Mouse (Mus musculus) erythroblast, adult 5-6 weeks (primary cell): ENCODE results near the gene Tjp1. TPM values are rescaled to one million over a fixed set of nuclear protein-coding genes. Genes with fewer than 3 reads are reported as not detected.

Experiments used
- ATAC-seq: replicated peaks from 2 replicates; pipeline ENCODE4 v1.8.0; 2016; ENCODE audit warnings: moderate number of reproducible peaks, mild to moderate bottlenecking, moderate TSS enrichment, inconsistent platforms; ENCODE audit not compliant: poor library complexity, low FRiP score, severe bottlenecking
- total RNA-seq, 2 experiments: library from RNA; stranded (forward) in 1 of 2; stranded (reverse) in 1 of 2; fragments of 150-400 nt in 1 of 2; fragments of 200-764, 138-1000 nt in 1 of 2; gene quantifications; 2 replicates each; pipeline versions ENCODE4 v1.2.3 to v1.2.4; 2015 to 2017; ENCODE audit warnings: low replicate concordance in 2 of 2

The Tjp1 gene
- total RNA-seq, 2 experiments from 2014 or later: 2.3 to 26.8 TPM

- ATAC-seq: no peak
These were observed 244.7 kb downstream of the Tjp1 start for GRCm38 (mm10) chr7:65282886-65283285.

- no peak for ATAC-seq
These were observed 245.6 kb downstream of the Tjp1 start for GRCm38 (mm10) chr7:65281960-65282359.

- no peak for ATAC-seq
These were observed 246.4 kb downstream of the Tjp1 start for GRCm38 (mm10) chr7:65280944-65281912.

GRCm38 (mm10) chr7:65279277-65279676, 248.3 kb downstream of the Tjp1 start:
- no peak for ATAC-seq

- ATAC-seq: no peak
These were observed 251.8 kb downstream of the Tjp1 start for GRCm38 (mm10) chr7:65275761-65276160.

GRCm38 (mm10) chr7:65274216-65274615, 253.4 kb downstream of the Tjp1 start:
- no peak for ATAC-seq

- ATAC-seq: no peak
These were observed 277.9 kb downstream of the Tjp1 start for GRCm38 (mm10) chr7:65249656-65250055.

Other genes with a start within 250 kb of the Tjp1 start
- gene Tarsl2, start 117.1 kb upstream of the Tjp1 start, total RNA-seq (2015; ENCODE audit: low replicate concordance): 1.5 and 5.2 TPM in 2 replicates
- 10.2 and 19.0 TPM in 2 replicates for gene Tarsl2, start 117.1 kb upstream of the Tjp1 start, total RNA-seq (2017; ENCODE audit: low replicate concordance)
- 8.8 and 28.8 TPM in 2 replicates for gene Tm2d3, start 163.4 kb upstream of the Tjp1 start, total RNA-seq (2015; ENCODE audit: low replicate concordance)
- gene Tm2d3, start 163.4 kb upstream of the Tjp1 start, total RNA-seq (2017; ENCODE audit: low replicate concordance): 7.6 and 13.5 TPM in 2 replicates